Mouse (Mus musculus): ENCODE data around the gene Lpp.

Lpp gene

DNA sequence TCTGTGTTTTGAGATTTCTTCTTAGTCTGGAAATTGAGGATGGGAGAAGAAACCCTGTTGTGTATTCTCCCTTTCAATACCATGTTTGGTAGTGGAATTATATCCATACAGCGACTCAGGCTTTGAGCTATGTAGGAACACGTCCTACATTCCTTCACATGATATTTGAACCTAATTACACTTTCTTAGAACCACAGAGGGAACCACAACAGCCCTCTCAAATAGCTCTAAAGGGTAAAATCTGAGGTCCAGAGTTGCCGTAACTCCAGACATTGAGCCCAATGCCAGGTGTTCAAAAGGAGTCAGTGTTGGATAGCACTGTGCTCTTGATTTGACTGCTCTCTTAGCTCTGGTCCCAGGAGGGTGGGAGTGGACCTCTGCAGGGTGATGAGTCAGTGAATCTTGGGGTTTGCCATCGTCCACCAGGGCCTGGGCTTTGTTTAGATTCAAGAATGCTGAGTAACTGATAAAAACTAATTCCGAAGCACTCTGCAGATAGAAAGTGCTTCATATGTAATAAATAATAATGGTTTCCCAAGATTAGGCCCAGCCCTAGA lies 104.9 kb downstream of the Lpp start:
- DNase-seq (ENCODE audit: low read depth, low spot score): no peak

DNA sequence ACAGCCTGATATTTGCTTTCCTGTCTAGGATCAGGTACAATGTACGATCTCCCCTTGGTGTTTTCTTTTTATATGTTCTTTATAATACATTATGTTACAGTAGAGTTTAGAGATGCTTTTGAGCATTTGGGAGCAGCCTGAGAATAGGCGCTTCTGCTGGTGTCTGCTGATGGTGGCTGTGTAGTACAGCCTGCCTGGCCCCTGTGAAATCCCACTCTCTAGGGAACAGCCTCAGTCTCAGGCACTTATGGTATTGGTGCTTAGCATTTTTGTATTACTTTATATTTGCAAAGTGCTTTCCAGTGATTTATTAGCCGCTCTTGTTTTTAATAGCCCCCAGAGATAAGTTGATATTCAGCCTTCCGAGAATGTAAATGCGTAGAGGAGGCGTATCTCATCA lies 107.9 kb downstream of the Lpp start:
- DNase-seq (ENCODE audit: low read depth, low spot score): no peak

GRCm38 (mm10) chr16:24501628-24502294 lies 108.5 kb downstream of the Lpp start:
- DNase-seq (ENCODE audit: low read depth, low spot score): no peak

GRCm38 (mm10) chr16:24502295-24502823 lies 109.1 kb downstream of the Lpp start:
- no peak for DNase-seq (ENCODE audit: low read depth, low spot score)

DNA sequence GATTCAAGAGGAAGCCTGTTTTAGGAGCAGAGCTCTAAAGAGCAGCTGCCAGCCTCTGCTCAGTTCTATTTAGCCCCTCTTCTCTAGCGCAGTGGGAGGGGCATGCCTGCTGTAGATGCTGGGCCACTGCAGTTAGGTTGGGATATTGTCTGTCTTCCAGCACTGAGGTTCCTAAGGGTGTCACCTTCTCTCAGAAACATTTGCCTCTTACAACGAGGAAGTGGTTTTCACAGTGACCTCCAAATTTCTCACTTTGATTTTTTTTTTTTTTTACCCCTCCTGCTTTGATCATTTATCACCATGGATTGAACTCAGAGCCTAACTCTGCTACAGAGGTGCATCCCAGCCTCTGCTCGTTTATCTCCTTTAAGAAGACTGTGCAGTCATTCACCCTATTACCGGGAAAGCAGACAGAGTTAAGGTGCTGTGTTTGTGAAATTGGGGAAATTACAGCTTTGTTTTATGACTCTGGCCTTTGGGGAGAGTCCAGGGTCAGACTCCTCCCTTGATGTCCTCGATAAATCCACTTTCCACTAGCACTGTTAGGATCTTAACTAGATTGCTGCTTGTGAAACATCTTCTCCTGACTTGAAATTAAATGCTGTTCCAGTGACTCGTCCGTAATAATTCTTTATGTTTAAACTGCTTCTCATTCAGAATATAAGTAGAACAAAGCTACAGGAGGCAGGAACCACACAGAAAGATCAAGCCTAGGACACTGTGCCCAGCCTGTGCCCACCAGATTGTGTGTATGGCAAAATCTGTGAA lies 111.7 kb downstream of the Lpp start:
- DNase-seq (ENCODE audit: low read depth, low spot score): no peak

GRCm38 (mm10) chr16:24506237-24506636 lies 112.9 kb downstream of the Lpp start:
- DNase-seq (ENCODE audit: low read depth, low spot score): no peak

- DNase-seq (ENCODE audit: low read depth, low spot score): no peak
Measured at GRCm38 (mm10) chr16:24506740-24507139, 113.4 kb downstream of the Lpp start.

GRCm38 (mm10) chr16:24507927-24508540 lies 114.7 kb downstream of the Lpp start:
- no peak for DNase-seq (ENCODE audit: low read depth, low spot score)

- no peak for DNase-seq (ENCODE audit: low read depth, low spot score)
Measured at GRCm38 (mm10) chr16:24509100-24509812, 115.9 kb downstream of the Lpp start.

DNA sequence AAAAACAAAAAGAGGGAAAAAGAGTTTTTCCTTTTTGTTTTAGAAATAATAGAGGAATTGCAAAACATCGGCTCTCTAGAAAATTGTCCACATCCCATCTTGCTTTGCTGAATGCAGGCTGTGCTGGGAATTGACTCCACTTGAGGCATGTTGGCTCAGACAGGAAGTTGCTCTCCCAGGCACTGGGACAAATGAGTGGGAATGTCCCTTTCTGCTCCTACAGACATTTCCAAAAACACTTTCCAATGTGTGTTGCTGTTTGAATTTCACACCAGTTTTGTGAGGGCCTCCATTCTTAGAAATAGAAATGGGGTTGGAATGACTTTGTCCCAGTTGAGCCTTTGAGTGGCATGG lies 116.5 kb downstream of the Lpp start:
- no peak for DNase-seq (ENCODE audit: low read depth, low spot score)

DNA sequence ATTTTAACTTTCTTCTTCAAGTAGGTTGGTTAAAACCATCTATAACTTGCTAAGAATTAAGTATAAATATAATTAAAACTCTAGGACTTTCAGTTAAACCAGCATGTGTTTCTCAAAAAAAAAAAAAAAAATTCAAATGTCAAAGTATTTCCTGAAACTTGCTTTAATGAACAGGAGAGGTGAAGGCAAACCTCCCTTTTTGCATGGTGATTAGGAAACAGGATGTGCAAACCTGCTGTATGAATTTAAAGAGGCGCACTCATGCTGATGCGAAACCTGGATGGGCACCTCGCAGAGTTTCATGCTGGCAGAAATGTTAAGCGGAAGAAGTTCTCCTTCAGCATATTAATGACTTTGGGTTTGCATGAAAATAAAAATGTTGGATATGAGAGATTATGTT lies 119.9 kb downstream of the Lpp start:
- DNase-seq (ENCODE audit: low read depth, low spot score): no peak

- DNase-seq (ENCODE audit: low read depth, low spot score): no peak
Measured at GRCm38 (mm10) chr16:24514802-24515727, 121.8 kb downstream of the Lpp start.

DNA sequence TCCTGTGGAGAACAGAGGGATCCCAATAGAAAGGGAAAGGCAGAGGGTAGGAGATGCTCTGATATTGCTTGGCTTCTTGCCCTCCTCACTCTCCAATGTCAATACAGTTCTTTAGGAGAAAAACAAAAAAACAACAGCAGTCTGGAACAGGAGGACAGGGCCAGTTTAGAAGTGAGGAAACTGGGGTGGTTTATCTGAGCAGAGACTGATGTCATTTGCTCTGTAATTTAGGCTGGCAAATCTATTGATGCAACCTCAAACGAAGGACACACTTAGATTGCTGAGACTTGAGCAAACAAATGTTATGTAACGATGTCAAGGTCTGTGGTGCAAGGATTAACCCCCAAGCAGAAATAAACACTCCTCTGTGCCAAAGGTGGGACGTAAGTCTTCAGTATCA lies 123.7 kb downstream of the Lpp start:
- no peak for DNase-seq (ENCODE audit: low read depth, low spot score)

GRCm38 (mm10) chr16:24517501-24518042 lies 124.3 kb downstream of the Lpp start:
- no peak for DNase-seq (ENCODE audit: low read depth, low spot score)

- no peak for DNase-seq (ENCODE audit: low read depth, low spot score)
Measured at GRCm38 (mm10) chr16:24518785-24519184, 125.5 kb downstream of the Lpp start.

- DNase-seq (ENCODE audit: low read depth, low spot score): no peak
Measured at GRCm38 (mm10) chr16:24527219-24527618, 133.9 kb downstream of the Lpp start.

- DNase-seq (ENCODE audit: low read depth, low spot score): no peak
Measured at GRCm38 (mm10) chr16:24531681-24532080, 138.4 kb downstream of the Lpp start.

- DNase-seq (ENCODE audit: low read depth, low spot score): no peak
Measured at GRCm38 (mm10) chr16:24535221-24535620, 141.9 kb downstream of the Lpp start.

GRCm38 (mm10) chr16:24536261-24536660 lies 143.0 kb downstream of the Lpp start:
- no peak for DNase-seq (ENCODE audit: low read depth, low spot score)

DNA sequence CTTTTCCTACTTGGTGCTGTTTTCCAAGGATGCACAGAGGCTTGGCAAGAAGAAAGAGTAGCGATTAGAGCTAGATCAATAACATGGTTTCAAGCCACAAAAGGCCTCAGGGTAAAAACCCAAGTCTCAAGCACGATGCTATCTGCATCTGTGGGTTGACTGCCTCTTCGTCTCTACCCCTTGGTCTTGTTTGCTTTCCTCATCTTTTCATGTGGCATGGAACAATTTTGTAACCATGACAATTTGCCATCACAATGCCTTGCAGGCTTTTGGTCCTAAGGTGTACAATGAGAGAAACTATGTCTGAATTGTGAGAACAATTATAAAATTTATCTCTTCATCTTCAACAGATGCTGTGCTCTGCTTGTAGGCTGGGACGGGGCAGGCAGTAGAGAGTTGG lies 145.7 kb downstream of the Lpp start:
- no peak for DNase-seq (ENCODE audit: low read depth, low spot score)
